Mouse (Mus musculus): ENCODE measurements around the gene Dchs1. TPM values are rescaled to one million over a fixed set of nuclear protein-coding genes. Genes with fewer than 3 reads are reported as not detected.
A peak's percentile ranks its signal among the peaks of the same experiment; 100 is the strongest.
"Not testable (repeated sequence)": the region's sequence is repeated elsewhere in the genome, so short reads cannot be mapped to it uniquely, and the experiment has no call there.

Dchs1 gene
- polyA plus RNA-seq, 1 experiment from 2014 or later, result 21.0 TPM

DNA sequence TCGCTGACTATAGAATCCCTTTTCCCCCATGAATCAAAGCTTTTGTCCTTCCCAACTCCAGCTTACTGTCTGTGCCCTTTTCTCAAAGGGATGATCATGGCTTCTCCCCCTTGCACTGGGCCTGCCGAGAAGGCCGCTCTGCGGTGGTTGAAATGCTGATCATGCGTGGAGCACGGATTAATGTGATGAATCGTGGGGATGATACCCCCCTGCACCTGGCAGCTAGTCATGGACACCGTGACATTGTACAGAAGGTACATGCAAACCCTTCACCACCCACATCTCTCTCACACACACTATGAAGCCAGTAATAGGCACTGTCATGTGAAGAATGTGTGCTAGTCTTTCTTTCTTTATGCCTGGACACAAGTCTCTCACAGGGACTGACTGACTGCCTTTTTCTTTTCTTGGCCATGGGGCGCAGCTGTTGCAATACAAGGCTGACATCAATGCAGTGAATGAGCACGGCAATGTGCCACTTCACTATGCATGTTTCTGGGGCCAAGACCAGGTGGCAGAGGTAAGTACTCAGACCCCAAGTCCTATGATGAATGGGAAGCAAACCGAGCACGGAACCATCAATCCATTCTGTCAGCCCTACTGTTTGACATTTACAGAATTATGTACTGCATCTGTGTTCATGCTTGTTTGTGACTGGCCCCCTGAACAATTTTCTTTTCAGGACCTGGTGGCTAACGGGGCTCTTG, 47.2 kb downstream of the Dchs1 start:
- H3K36me3 ChIP-seq, result peaks cover 35% of the 10 kb centered on the region
- no peaks in the 10 kb centered on the region for H3K9me3 ChIP-seq
- no peak overlapping the region for H3K4me3 ChIP-seq
- H3K9ac ChIP-seq, result no peak overlapping the region
- no peaks in the 10 kb centered on the region for H3K27me3 ChIP-seq
- no peak overlapping the region for H3K4me2 ChIP-seq
- no peak overlapping the region for H3K27ac ChIP-seq
- H3K4me1 ChIP-seq, result peaks cover 37% of the 10 kb centered on the region
- no peak for ATAC-seq (ENCODE audit: insufficient number of reproducible peaks, insufficient read depth, low FRiP score, low TSS enrichment, low read depth)
- WGBS, result 85% methylated on average over 13 of the region's 13 CpGs

DNA sequence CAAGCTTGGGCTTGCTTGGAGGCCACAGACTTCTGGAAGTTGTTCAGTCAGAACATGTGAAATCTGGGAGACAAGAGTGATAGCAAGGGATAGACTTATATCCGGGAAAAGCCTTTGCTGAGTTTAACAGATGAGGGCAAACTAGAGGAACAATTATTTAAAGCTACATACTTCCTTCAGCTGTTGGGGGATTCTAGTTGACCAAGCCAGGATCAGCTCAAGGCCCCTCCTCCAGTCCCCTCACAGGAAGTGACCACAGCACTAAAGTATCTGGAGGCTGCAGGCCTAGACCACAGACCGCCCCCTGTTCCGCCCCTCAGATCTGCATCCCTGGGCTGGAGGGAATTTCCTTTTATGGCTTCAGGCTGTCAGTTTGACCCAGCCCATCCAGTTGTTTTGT, 48.5 kb downstream of the Dchs1 start:
- Histone ChIP-seq H3K4me3 (peak overlapping the region; percentile 19), H3K4me1 (peaks cover 42% of the 10 kb centered on the region), H3K4me2 (peak overlapping the region; percentile 79), H3K9ac (peak overlapping the region; percentile 32; the same call in 1 of the 2 replicates), H3K36me3 (peaks cover 45% of the 10 kb centered on the region), H3K27ac (peak overlapping the region; percentile 78), H3K9me3 (no peaks in the 10 kb centered on the region), H3K27me3 (no peaks in the 10 kb centered on the region)
- 12% methylated on average over 3 of the region's 3 CpGs for WGBS
- no peak for ATAC-seq (ENCODE audit: insufficient number of reproducible peaks, insufficient read depth, low FRiP score, low TSS enrichment, low read depth)

DNA sequence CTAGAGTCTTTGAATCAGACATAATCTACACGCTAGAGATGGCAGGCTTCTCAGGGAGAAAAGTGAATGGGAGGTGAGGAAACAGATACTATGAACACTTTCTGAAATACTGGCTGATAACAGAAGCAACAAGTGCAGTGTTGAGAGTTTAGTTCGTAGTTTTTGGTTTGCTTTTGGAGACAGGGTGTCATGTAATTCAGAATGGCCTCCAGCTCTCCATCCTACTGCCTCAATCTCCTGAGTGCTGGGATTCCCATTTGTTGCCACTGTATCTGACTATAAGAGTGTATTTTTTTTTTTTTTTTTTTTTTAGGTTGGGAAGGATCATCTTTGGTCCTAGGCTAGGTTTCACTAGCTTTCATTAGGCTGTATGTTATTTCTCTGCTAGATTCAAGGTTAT, 49.2 kb downstream of the Dchs1 start:
- H3K36me3 ChIP-seq, result peaks cover 52% of the 10 kb centered on the region
- peaks cover 38% of the 10 kb centered on the region for H3K4me1 ChIP-seq
- no peak for ATAC-seq (ENCODE audit: insufficient number of reproducible peaks, insufficient read depth, low FRiP score, low TSS enrichment, low read depth)
- 60% methylated on average over 2 of the region's 2 CpGs for WGBS
- H3K27me3 ChIP-seq, result no peaks in the 10 kb centered on the region
- peak overlapping the region; percentile 78 for H3K27ac ChIP-seq
- peak overlapping the region; percentile 79 for H3K4me2 ChIP-seq
- H3K9ac ChIP-seq, result peak overlapping the region; percentile 44; the same call in 1 of the 2 replicates
- no peaks in the 10 kb centered on the region for H3K9me3 ChIP-seq
- H3K4me3 ChIP-seq, result peak overlapping the region; percentile 74

DNA sequence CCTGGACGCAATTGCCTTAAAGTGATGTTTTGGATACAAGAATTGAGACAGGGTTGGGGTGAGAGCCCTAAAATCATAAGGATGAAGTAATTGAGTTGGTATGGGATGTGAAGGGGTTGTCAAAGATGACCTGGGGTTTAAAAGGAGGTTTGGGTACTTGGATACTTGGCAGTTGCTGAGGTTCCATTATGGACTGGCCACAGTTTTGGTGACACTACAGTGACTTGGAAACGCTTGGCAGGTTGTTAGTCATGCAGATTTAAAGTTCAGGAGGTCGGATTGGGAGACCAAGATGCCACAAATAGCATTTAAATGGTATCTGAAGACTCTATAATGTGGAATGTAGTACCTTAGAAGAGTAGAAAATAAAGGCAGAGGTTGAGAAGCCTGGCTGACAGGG, 49.8 kb downstream of the Dchs1 start:
- Histone ChIP-seq H3K9ac (peak overlapping the region; percentile 92), H3K4me3 (peak overlapping the region; percentile 74), H3K36me3 (peaks cover 53% of the 10 kb centered on the region), H3K27ac (no peak overlapping the region; the same call in 1 of the 2 replicates), H3K4me1 (peaks cover 34% of the 10 kb centered on the region), H3K9me3 (no peaks in the 10 kb centered on the region), H3K27me3 (no peaks in the 10 kb centered on the region), H3K4me2 (peak overlapping the region; percentile 79)
- WGBS, result 29% methylated on average over 3 of the region's 3 CpGs
- ATAC-seq (ENCODE audit: insufficient number of reproducible peaks, insufficient read depth, low FRiP score, low TSS enrichment, low read depth), result no peak

DNA sequence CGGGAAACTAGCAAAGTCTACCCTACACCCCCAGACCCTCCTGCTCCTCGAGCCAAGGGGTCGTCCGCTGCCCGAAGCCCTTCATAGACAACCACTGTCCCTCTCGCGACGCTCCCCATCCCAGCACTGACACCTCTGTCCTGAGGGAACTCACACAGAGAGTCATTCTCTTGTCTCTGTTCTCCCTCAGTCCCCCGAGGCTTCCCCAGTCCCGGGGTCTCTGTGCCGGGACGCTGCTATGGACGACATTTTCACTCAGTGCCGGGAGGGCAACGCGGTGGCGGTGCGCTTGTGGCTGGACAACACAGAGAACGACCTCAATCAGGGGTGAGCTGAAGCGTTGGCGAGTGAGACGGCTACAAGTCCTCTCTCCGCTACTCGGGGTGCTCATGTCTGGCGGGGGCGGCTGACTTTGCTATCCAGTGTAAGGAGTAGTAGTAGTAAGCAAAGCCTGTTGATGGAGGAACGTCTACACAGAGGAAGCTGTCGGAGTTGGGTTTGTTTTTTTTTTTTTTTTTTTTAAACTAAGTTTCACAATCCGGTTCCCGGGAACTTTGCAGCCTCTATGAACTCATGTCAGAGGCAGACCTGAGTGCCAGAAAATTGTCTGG, 50.4 kb downstream of the Dchs1 start, which contains the start of gene Rrp8:
TSS of gene Rrp8 (minus strand) at position 475 of the 611 bp plus-strand sequence.
- peak within 1 kb of the TSS; percentile 87 for H3K27ac ChIP-seq
- peak within 1 kb of the TSS; percentile 92 for H3K9ac ChIP-seq
- no peak; the same call in 1 of the 2 replicates for ATAC-seq (ENCODE audit: insufficient number of reproducible peaks, insufficient read depth, low FRiP score, low TSS enrichment, low read depth)
- peaks cover 53% of the 10 kb centered on the region for H3K36me3 ChIP-seq
- no peaks in the 10 kb centered on the region for H3K27me3 ChIP-seq
- WGBS, result under 1% methylated on average over 30 of the region's 30 CpGs
- no peaks in the 10 kb centered on the region for H3K9me3 ChIP-seq
- peak within 1 kb of the TSS; percentile 79 for H3K4me2 ChIP-seq
- peaks cover 34% of the 10 kb centered on the region for H3K4me1 ChIP-seq
- H3K4me3 ChIP-seq, result peak within 1 kb of the TSS; percentile 74

DNA sequence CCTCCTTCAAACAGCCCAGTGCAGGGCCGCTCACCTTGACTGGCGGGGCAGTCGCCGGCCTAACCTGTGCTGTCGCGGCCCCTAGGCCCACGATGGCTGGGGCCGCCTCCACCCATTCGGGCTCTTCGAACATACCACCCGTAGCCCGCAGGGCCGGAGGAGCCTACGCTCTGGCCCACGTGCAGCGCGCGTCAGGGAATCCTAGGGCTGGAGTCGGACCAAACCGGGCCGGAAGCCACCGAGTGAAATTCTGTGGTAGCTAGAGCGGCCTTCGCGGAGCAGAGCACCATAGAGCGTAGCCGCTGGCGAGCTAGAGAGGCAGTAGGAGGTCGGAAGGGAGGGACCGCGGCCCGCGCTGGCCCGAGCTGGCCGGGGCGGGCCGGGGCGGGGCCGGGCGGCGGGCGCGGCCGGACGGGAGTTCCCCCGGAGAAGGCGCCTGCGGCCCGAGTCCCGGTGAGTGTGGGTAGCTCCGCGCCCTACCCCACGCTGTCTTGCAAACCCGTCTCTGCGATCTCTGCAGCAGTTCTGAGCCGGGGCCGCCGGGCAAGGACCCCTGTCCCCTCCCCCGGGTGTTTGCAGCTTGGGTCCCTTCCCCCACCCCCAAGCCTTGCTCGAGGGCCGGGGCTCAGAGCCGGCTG, 51.1 kb downstream of the Dchs1 start, which contains the start of gene Ilk:
TSS of gene Ilk (plus strand) at position 329 of the 638 bp plus-strand sequence.
- Histone ChIP-seq H3K9ac (peak within 1 kb of the TSS; percentile 92), H3K9me3 (no peaks in the 10 kb centered on the region), H3K4me3 (peak within 1 kb of the TSS; percentile 74), H3K4me1 (peaks cover 34% of the 10 kb centered on the region), H3K36me3 (peaks cover 53% of the 10 kb centered on the region), H3K4me2 (peak within 1 kb of the TSS; percentile 79), H3K27me3 (no peaks in the 10 kb centered on the region), H3K27ac (peak within 1 kb of the TSS; percentile 87)
- ATAC-seq (ENCODE audit: insufficient number of reproducible peaks, insufficient read depth, low FRiP score, low TSS enrichment, low read depth), result peak; percentile 96
- WGBS, result under 1% methylated on average over 52 of the region's 62 CpGs

DNA sequence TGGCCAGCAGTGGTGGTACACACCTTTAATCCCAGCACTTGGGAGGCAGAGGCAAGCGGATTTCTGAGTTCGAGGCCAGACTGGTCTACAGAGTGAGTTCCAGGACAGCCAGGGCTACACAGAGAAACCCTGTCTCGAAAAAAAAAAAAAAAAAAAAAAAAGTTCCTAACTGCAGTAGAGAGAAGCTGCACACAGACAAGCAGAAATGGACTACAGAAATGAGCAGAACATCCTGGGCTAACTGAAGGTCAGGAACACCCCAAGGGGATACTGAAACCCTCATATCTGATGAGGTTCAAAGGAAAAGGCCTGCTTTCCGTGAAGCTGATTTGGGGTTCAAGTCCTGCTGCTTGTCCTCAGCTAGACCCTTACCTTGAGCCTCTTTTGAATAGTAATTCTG, 52.0 kb downstream of the Dchs1 start:
- H3K27me3 ChIP-seq; ATAC-seq (ENCODE audit: insufficient number of reproducible peaks, insufficient read depth, low FRiP score, low TSS enrichment, low read depth); H3K9me3 ChIP-seq: not testable (repeated sequence)
- WGBS, result 51% methylated on average over 4 of the region's 4 CpGs
- H3K4me2 ChIP-seq, result peak overlapping the region; percentile 79
- peak overlapping the region; percentile 92 for H3K9ac ChIP-seq
- peaks cover 53% of the 10 kb centered on the region for H3K36me3 ChIP-seq
- H3K4me3 ChIP-seq, result peak overlapping the region; percentile 74
- H3K27ac ChIP-seq, result peak overlapping the region; percentile 87; the same call in 1 of the 2 replicates
- H3K4me1 ChIP-seq, result peaks cover 34% of the 10 kb centered on the region

DNA sequence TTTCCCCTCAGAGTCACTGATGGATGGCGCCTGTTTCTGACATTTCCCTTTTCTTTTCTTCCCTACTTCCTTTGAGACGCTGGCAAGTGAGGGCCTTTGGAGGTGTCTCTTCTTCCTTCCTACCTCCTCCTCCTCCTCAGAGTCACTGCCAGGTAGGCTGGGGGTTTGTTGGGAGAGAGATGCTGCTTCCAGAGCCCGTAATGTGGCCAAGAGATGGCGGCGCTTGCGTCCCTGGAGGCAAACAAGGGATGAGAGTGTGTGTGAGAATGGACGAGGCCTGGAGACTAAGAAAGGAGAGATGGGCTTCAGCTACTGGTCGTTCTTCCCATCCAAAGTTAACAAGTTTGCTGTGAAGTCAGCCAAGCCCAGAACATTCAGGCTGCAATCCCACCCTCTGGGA, 52.6 kb downstream of the Dchs1 start:
- H3K36me3 ChIP-seq, result peaks cover 53% of the 10 kb centered on the region
- peak overlapping the region; percentile 79 for H3K4me2 ChIP-seq
- H3K9ac ChIP-seq, result peak overlapping the region; percentile 92; the same call in 1 of the 2 replicates
- peak overlapping the region; percentile 74; the same call in 1 of the 2 replicates for H3K4me3 ChIP-seq
- H3K27ac ChIP-seq, result no peak overlapping the region
- H3K4me1 ChIP-seq, result peaks cover 34% of the 10 kb centered on the region
- no peaks in the 10 kb centered on the region for H3K27me3 ChIP-seq
- WGBS, result 87% methylated on average over 8 of the region's 8 CpGs
- no peak for ATAC-seq (ENCODE audit: insufficient number of reproducible peaks, insufficient read depth, low FRiP score, low TSS enrichment, low read depth)
- no peaks in the 10 kb centered on the region for H3K9me3 ChIP-seq

DNA sequence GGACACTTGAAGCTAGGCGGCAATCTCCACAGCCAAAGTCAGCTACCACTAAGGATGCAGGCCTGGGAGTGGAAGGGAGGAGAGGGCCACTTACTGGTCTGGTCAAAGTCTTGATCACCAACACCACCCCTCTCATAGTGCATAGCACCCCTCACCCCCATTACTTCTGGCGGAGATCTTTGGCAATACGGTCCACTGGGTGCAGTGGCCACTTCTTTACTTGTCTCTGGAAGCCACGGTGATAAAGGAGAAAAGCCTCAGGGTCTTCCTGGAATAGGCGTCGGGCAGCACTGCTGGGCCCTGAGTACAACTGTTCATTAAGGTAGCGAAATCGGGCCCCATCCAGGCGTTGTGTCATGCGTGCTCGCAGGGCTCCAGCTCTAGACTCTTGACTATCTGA, 53.6 kb downstream of the Dchs1 start:
- H3K4me1 ChIP-seq, result peaks cover 25% of the 10 kb centered on the region
- H3K27ac ChIP-seq, result no peak overlapping the region
- H3K36me3 ChIP-seq, result peaks cover 62% of the 10 kb centered on the region
- no peaks in the 10 kb centered on the region for H3K27me3 ChIP-seq
- 95% methylated on average over 11 of the region's 11 CpGs for WGBS
- H3K9ac ChIP-seq, result 0 out of 2 replicates have a peak overlapping the region, but pooled peaks have one; percentile 27
- H3K4me2 ChIP-seq, result no peak overlapping the region
- no peaks in the 10 kb centered on the region for H3K9me3 ChIP-seq
- no peak for ATAC-seq (ENCODE audit: insufficient number of reproducible peaks, insufficient read depth, low FRiP score, low TSS enrichment, low read depth)
- no peak overlapping the region for H3K4me3 ChIP-seq

DNA sequence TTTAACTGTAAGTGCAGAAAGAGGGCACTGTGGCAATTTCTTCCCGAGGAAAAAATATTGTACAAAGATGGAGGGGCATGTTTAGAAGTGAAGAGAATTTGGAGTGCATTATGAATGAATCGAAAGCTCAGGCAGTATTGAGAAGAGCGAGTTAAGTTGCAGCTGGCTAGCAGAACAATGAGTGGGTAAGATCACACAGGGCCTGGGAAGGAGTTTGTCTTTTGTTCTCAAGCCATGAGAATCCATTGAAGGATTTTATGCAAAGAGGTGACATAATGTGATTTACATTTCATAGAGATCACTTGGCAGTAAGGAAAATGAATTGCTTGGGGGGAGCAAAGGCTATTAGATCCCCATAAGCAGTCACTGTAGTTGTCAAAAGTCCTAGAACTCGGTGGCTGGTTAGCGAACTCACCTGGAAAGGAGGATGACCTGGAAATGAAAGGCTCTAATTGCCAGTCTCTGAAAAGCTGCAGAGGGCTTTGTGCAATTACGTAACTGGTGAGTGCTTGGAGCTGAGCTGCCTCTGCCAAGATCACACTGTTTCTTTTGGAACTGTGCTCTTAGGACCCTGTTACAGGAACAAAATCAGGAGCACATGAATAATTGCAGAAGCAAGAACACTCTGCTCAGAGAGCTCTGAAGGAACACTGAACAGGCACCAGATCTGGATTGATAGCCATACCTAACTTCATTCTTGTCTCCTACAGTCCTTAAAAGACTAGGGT, 58.6 kb downstream of the Dchs1 start:
- peaks cover 50% of the 10 kb centered on the region for H3K36me3 ChIP-seq
- H3K9ac ChIP-seq, result 0 out of 2 replicates have a peak overlapping the region, but pooled peaks have one; percentile 2
- no peaks in the 10 kb centered on the region for H3K9me3 ChIP-seq
- H3K27ac ChIP-seq, result no peak overlapping the region
- ATAC-seq (ENCODE audit: insufficient number of reproducible peaks, insufficient read depth, low FRiP score, low TSS enrichment, low read depth), result no peak
- H3K4me2 ChIP-seq, result no peak overlapping the region
- H3K27me3 ChIP-seq, result no peaks in the 10 kb centered on the region
- 75% methylated on average over 6 of the region's 6 CpGs for WGBS
- no peak overlapping the region for H3K4me3 ChIP-seq
- no peaks in the 10 kb centered on the region for H3K4me1 ChIP-seq

DNA sequence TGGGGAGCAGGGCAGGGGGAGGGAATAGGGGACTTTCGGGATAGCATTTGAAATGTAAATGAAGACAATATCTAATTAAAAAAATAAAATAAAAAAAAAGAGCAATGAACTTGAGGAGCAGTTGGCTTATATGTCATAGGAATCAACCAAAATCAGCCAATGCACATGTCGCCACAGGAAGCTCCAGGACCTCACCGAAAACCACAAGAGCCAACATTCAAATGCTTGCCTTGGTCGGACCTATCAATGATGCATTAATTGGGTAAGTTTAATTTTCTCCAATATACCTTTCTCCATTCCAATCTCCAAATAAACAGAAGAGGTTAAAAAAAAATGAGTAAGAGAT, 60.5 kb downstream of the Dchs1 start:
- no peaks in the 10 kb centered on the region for H3K27me3 ChIP-seq
- no peak overlapping the region for H3K4me2 ChIP-seq
- peaks cover 31% of the 10 kb centered on the region for H3K36me3 ChIP-seq
- H3K27ac ChIP-seq, result no peak overlapping the region; the same call in 1 of the 2 replicates
- H3K4me3 ChIP-seq, result no peak overlapping the region
- H3K9me3 ChIP-seq, result no peaks in the 10 kb centered on the region
- H3K9ac ChIP-seq, result 0 out of 2 replicates have a peak overlapping the region, but pooled peaks have one; percentile 37
- H3K4me1 ChIP-seq, result no peaks in the 10 kb centered on the region
- no peak for ATAC-seq (ENCODE audit: insufficient number of reproducible peaks, insufficient read depth, low FRiP score, low TSS enrichment, low read depth)
- 92% methylated on average over 4 of the region's 4 CpGs for WGBS
